Mouse (Mus musculus): ENCODE results near the gene Ubqln4. TPM values are rescaled to one million over a fixed set of nuclear protein-coding genes. Genes with fewer than 3 reads are reported as not detected.
A peak's percentile ranks its signal among the peaks of the same experiment; 100 is the strongest.

Gene Ubqln4
- total and polyA plus RNA-seq, 3 experiments = 22.8 to 62.2 (median 39.6) TPM

GRCm38 (mm10) chr3:88548180-88548917 is 5.2 kb upstream of the Ubqln4 start, which contains the start of gene Rab25:
TSS of gene Rab25 (minus strand) at chr3:88548300.
- peaks cover 3 to 28% of the 10 kb centered on the region in 2 experiments for H3K36me3 ChIP-seq (replicated peaks in 1 of 2; ENCODE audit: control insufficient read depth in 1 of 2, insufficient read depth in 1 of 2, low read length in 1 of 2)

GRCm38 (mm10) chr3:88551586-88551985 is 2.0 kb upstream of the Ubqln4 start:
- no peaks in the 10 kb centered on the region for H3K9me3 ChIP-seq (replicated peaks; ENCODE audit: low read length)
- no peak for TF ChIP-seq RAD21 (IDR thresholded peaks at IDR 0.05; ENCODE audit: low read depth, low read length)
- TF ChIP-seq CHD2 (IDR thresholded peaks at IDR 0.05; ENCODE audit: low read length) = no peak
- TF ChIP-seq ZMIZ1 (IDR thresholded peaks at IDR 0.05; ENCODE audit: low read depth, low read length) = no peak
- TF ChIP-seq POLR2AphosphoS2 (IDR thresholded peaks at IDR 0.05; ENCODE audit: low read depth, low read length) = no peak
- TF ChIP-seq E2F4 (IDR thresholded peaks at IDR 0.05; ENCODE audit: insufficient replicate concordance, low read depth, low read length) = no peak
- no peak for TF ChIP-seq ELF1 (IDR thresholded peaks at IDR 0.05; ENCODE audit: low read depth, low read length)
- no peak for TF ChIP-seq TCF12 (IDR thresholded peaks at IDR 0.05; ENCODE audit: low read depth, low read length)
- TF ChIP-seq POLR2A (IDR thresholded peaks at IDR 0.05; ENCODE audit: low read depth, low read length) = no peak
- no peak for TF ChIP-seq MAFK (IDR thresholded peaks at IDR 0.05; ENCODE audit: insufficient replicate concordance, low read length)
- no peak for TF ChIP-seq PAX5 (IDR thresholded peaks at IDR 0.05; ENCODE audit: low read length)
- no peak for TF ChIP-seq TBP (conservative IDR thresholded peaks at IDR 0.05; ENCODE audit: low read depth, low read length)
- TF ChIP-seq MAX (IDR thresholded peaks at IDR 0.05; ENCODE audit: low read length) = no peak
- no peak for TF ChIP-seq MAZ (IDR thresholded peaks at IDR 0.05; ENCODE audit: low read depth, low read length)
- no peak for TF ChIP-seq USF2 (conservative IDR thresholded peaks at IDR 0.05; ENCODE audit: low read depth, low read length)
- no peak for TF ChIP-seq NRF1 (IDR thresholded peaks at IDR 0.05; ENCODE audit: low read depth, low read length)
- TF ChIP-seq JUN (IDR thresholded peaks at IDR 0.05; ENCODE audit: insufficient read depth, low read depth, low read length) = no peak
- H3K4me2 ChIP-seq (ENCODE audit: insufficient read depth, low read depth, poor library complexity, severe bottlenecking) = peak overlapping the region; percentile 71
- dilution Hi-C loops (cut with MboI; ENCODE audit: extremely low pct_ligation_motif_present, extremely low pct_unique_long_range_greater_than_20kb, low sequenced_read_pairs) (no loop called here), in situ Hi-C loops (cut with MboI; ENCODE audit: low pct_ligation_motif_present, low pct_unique_long_range_greater_than_20kb, low sequenced_read_pairs) (loop anchor here (10.0 kb wide), 1 partner anchor 203 kb away; no protein-coding TSS in a partner anchor)
- no peak overlapping the region for H3K27ac ChIP-seq (ENCODE audit: insufficient read depth, low read depth)
- H3K79me2 ChIP-seq (replicated peaks; ENCODE audit: control insufficient read depth, extremely low read depth, insufficient read depth, poor library complexity, severe bottlenecking) = peaks cover 14% of the 10 kb centered on the region
- H3K4me3 ChIP-seq (replicated peaks in 1 of 3; ENCODE audit: low read depth in 2 of 3, low read length in 2 of 3, poor library complexity in 1 of 3) = no peak overlapping the region
- no peak for DNase-seq (ENCODE audit: extremely low read depth)
- no peaks in the 10 kb centered on the region for H3K27me3 ChIP-seq (replicated peaks)
- H3K36me3 ChIP-seq (replicated peaks in 1 of 2; ENCODE audit: control insufficient read depth in 1 of 2, insufficient read depth in 1 of 2, low read length in 1 of 2) = peaks cover 15 to 42% of the 10 kb centered on the region in 2 experiments
- no peak overlapping the region; the same call in 1 of the 2 replicates for H3K9ac ChIP-seq (ENCODE audit: insufficient read depth, low read depth)
- peaks cover 7 to 28% of the 10 kb centered on the region in 2 experiments; a peak in 3 of 4 replicates for H3K4me1 ChIP-seq (ENCODE audit: control insufficient read depth in 1 of 2, insufficient read depth in 2 of 2)

More at GRCm38 (mm10) chr3:88548180-88548917, 5.2 kb upstream of the Ubqln4 start, which contains the start of gene Rab25:
- Histone ChIP-seq H3K27ac (ENCODE audit: insufficient read depth, low read depth) (no peak within 1 kb of the TSS), H3K27me3 (replicated peaks) (no peaks in the 10 kb centered on the region), H3K79me2 (replicated peaks; ENCODE audit: control insufficient read depth, extremely low read depth, insufficient read depth, poor library complexity, severe bottlenecking) (no peaks in the 10 kb centered on the region), H3K4me3 (replicated peaks in 1 of 3; ENCODE audit: low read depth in 2 of 3, low read length in 2 of 3, poor library complexity in 1 of 3) (no peak within 1 kb of the TSS), H3K9ac (ENCODE audit: insufficient read depth, low read depth) (no peak within 1 kb of the TSS), H3K4me2 (ENCODE audit: insufficient read depth, low read depth, poor library complexity, severe bottlenecking) (no peak within 1 kb of the TSS), H3K4me1 (ENCODE audit: control insufficient read depth in 1 of 2, insufficient read depth in 2 of 2) (peaks cover 13 to 40% of the 10 kb centered on the region in 2 experiments), H3K9me3 (replicated peaks; ENCODE audit: low read length) (no peaks in the 10 kb centered on the region)
- DNase-seq (ENCODE audit: extremely low read depth) = no peak
- no peak for TF ChIP-seq ZNF384 (IDR thresholded peaks at IDR 0.05; ENCODE audit: low read depth, low read length)
- no peak for TF ChIP-seq MAFK (IDR thresholded peaks at IDR 0.05; ENCODE audit: insufficient replicate concordance, low read length)
- TF ChIP-seq MYC (IDR thresholded peaks at IDR 0.05; ENCODE audit: low read depth, low read length) = no peak
- no peak for TF ChIP-seq SIN3A (IDR thresholded peaks at IDR 0.05; ENCODE audit: low read length)
- no peak for TF ChIP-seq MAZ (IDR thresholded peaks at IDR 0.05; ENCODE audit: low read depth, low read length)
- no peak for TF ChIP-seq GABPA (IDR thresholded peaks at IDR 0.05; ENCODE audit: insufficient replicate concordance, low read depth, low read length)
- dilution Hi-C loops (cut with MboI; ENCODE audit: extremely low pct_ligation_motif_present, extremely low pct_unique_long_range_greater_than_20kb, low sequenced_read_pairs) (no loop called here), in situ Hi-C loops (cut with MboI; ENCODE audit: low pct_ligation_motif_present, low pct_unique_long_range_greater_than_20kb, low sequenced_read_pairs) (loop anchor here (5.0 kb wide), 1 partner anchor 49 kb away; no protein-coding TSS in a partner anchor)

All from CH12.LX (cell line).